Mouse (Mus musculus) kidney, embryonic 14.5 days (tissue): ENCODE measurements around the gene Naa20. TPM values are rescaled to one million over a fixed set of nuclear protein-coding genes. Genes with fewer than 3 reads are reported as not detected.
A peak's percentile ranks its signal among the peaks of the same experiment; 100 is the strongest.

Experiments
- ATAC-seq: fragments of 200-750 bp; cut with Nextera tagmentation; 2 replicates; pipeline ENCODE4 v1.8.0; 2017; ENCODE audit warnings: moderate number of reproducible peaks, mild to moderate bottlenecking, moderate TSS enrichment, moderate library complexity; ENCODE audit not compliant: low FRiP score, low TSS enrichment
- H3K27ac ChIP-seq: fragments of 300-500 bp; sonication (generic); 2 replicates; pipeline ENCODE4 v1.5.1; 2014; ENCODE audit warnings: low read depth, mild to moderate bottlenecking, low read length, moderate library complexity, mixed read lengths
- H3K27me3 ChIP-seq: fragments of 300-500 bp; sonication (generic); 2 replicates; pipeline ENCODE4 v1.6.1; 2014; ENCODE audit warnings: mild to moderate bottlenecking, low read length; ENCODE audit not compliant: control insufficient read depth, insufficient read depth
- H3K36me3 ChIP-seq: fragments of 300-500 bp; sonication (generic); 2 replicates; pipeline ENCODE4 v1.6.1; 2014; ENCODE audit warnings: low read length, mixed read lengths; ENCODE audit not compliant: control insufficient read depth, insufficient read depth
- H3K4me1 ChIP-seq: fragments of 300-500 bp; sonication (generic); 2 replicates; pipeline ENCODE4 v1.6.1; 2014; ENCODE audit warnings: low read length, mixed read lengths; ENCODE audit not compliant: control insufficient read depth, insufficient read depth
- H3K4me2 ChIP-seq: fragments of 300-500 bp; sonication (generic); replicated peaks from 2 replicates; pipeline ENCODE4 v1.6.1; 2014; ENCODE audit warnings: low read depth, mild to moderate bottlenecking, low read length
- H3K4me3 ChIP-seq: fragments of 300-500 bp; sonication (generic); 2 replicates; pipeline ENCODE4 v1.5.1; 2014; ENCODE audit warnings: mild to moderate bottlenecking, low read length
- H3K9ac ChIP-seq: fragments of 300-500 bp; sonication (generic); 2 replicates; pipeline ENCODE4 v1.6.1; 2014; ENCODE audit warnings: low read depth, mild to moderate bottlenecking, low read length, moderate library complexity
- H3K9me3 ChIP-seq: fragments of 300-500 bp; sonication (generic); 2 replicates; pipeline ENCODE4 v1.6.1; 2016; ENCODE audit warnings: low read length; ENCODE audit not compliant: control insufficient read depth
- WGBS: fragments of 180-500 bp; shearing (Covaris S2); extraction: QIAGEN DNeasy Blood & Tissue Kit; methylation state at CpG from one replicate; pipeline ENCODE4 v1.1.7; 2014; 5-methylcytosine and 5-hydroxymethylcytosine counted together
- microRNA-seq: library from miRNA; unstranded; fragments of <30 nt; microRNA quantifications from one replicate; pipeline ENCODE4, GENCODE M21; 2016
- polyA plus RNA-seq: library from polyadenylated mRNA; unstranded; fragments of >200 nt; fragmentation: Nextera tagmentation; extraction: Ambion mirVana; gene quantifications from 2 replicates; pipeline ENCODE4 v1.2.1, GENCODE M21; 2014

Naa20 gene
- polyA plus RNA-seq, 1 experiment from 2014 or later, result 206 TPM

- Histone ChIP-seq H3K4me2 (no peak overlapping the region), H3K4me1 (no peaks in the 10 kb centered on the region), H3K4me3 (no peak overlapping the region), H3K36me3 (no peaks in the 10 kb centered on the region), H3K27me3 (no peaks in the 10 kb centered on the region; the same call in 1 of the 2 replicates), H3K9me3 (no peaks in the 10 kb centered on the region), H3K27ac (no peak overlapping the region), H3K9ac (no peak overlapping the region)
- peak; percentile 38; the same call in 1 of the 2 replicates for ATAC-seq
- WGBS, result 16% methylated on average over 4 of the region's 4 CpGs
Measured at GRCm38 (mm10) chr2:145957450-145957849, 55.6 kb downstream of the Naa20 start.

GRCm38 (mm10) chr2:145958097-145958496 lies 56.2 kb downstream of the Naa20 start:
- Histone ChIP-seq H3K4me3 (no peak overlapping the region), H3K36me3 (no peaks in the 10 kb centered on the region), H3K4me1 (no peaks in the 10 kb centered on the region), H3K9ac (no peak overlapping the region), H3K9me3 (no peaks in the 10 kb centered on the region), H3K4me2 (no peak overlapping the region), H3K27me3 (no peaks in the 10 kb centered on the region; the same call in 1 of the 2 replicates), H3K27ac (no peak overlapping the region)
- no peak for ATAC-seq
- 88% methylated on average over 6 of the region's 6 CpGs for WGBS

GRCm38 (mm10) chr2:145958551-145958950 lies 56.7 kb downstream of the Naa20 start:
- no peak for ATAC-seq
- Histone ChIP-seq H3K4me1 (no peaks in the 10 kb centered on the region), H3K9me3 (no peaks in the 10 kb centered on the region), H3K36me3 (no peaks in the 10 kb centered on the region), H3K4me2 (no peak overlapping the region), H3K9ac (no peak overlapping the region), H3K27me3 (no peaks in the 10 kb centered on the region; the same call in 1 of the 2 replicates), H3K27ac (no peak overlapping the region), H3K4me3 (no peak overlapping the region)
- WGBS, result 81% methylated on average over 7 of the region's 7 CpGs

- H3K4me1 ChIP-seq, result no peaks in the 10 kb centered on the region
- H3K27me3 ChIP-seq, result no peaks in the 10 kb centered on the region
- WGBS, result 83% methylated on average over 5 of the region's 5 CpGs
- no peak overlapping the region for H3K4me3 ChIP-seq
- no peak for ATAC-seq
- H3K27ac ChIP-seq, result no peak overlapping the region
- no peaks in the 10 kb centered on the region for H3K36me3 ChIP-seq
- no peak overlapping the region for H3K9ac ChIP-seq
- no peak overlapping the region for H3K4me2 ChIP-seq
- H3K9me3 ChIP-seq, result no peaks in the 10 kb centered on the region
Measured at GRCm38 (mm10) chr2:145961861-145962260, 60.0 kb downstream of the Naa20 start.

Small RNA genes within 50 kb of the gene (microRNA-seq; reads per million reads assigned to microRNA genes)
- not detected for gene Gm25026

Other genes starting within 250 kb of the Naa20 start
- gene Rin2, start 226.9 kb upstream of the Naa20 start, polyA plus RNA-seq, result 21.3 and 36.3 TPM in 2 replicates
- gene Cfap61, start 32.7 kb downstream of the Naa20 start, polyA plus RNA-seq, result 0.49 and 0.73 TPM in 2 replicates
- gene Crnkl1, start 32.9 kb downstream of the Naa20 start, polyA plus RNA-seq, result 28.7 and 31.9 TPM in 2 replicates